25 mouse cellular contexts compared by ENCODE assay signal in the genomic region with DNA sequence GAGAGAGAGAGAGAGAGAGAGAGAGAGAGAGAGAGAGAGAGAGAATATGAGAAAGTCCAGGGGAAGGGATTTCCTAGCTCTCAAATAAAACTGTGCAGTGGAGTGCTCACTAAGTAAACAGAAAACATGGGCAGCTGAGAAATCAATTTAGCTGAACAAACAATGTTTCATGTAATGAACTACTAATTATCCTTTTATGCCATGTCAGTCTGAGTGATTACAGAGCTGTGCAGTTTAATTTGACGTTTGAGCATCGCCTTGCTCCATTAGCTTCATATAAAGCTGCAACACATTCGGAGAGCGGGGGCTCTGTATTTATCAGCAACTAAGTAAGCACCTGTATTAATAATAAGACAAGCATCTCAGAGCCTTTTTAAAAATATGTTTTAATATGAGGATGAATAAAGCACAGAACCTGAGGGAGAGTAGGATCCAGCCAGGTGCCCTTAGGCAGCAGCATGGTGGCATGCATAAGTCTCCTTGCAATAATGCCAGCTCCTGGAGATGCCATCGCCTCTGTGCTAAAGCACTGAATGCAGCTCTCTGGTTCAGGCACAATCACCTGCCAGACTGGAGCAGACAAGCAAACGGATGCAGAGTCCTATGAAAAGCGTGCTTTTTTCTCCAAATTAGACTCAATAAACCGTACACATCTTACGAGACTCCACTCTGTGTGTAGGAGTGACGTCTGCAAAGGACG.
DNase-seq lines count a peak whose midpoint lies in the region; ATAC-seq and TF ChIP-seq lines count a peak whose summit lies in the region.
"Had no signal": no experiment of that assay in that cellular context is flagged by ENCODE, and none has a peak within 500 bp of the region (broad histone marks: within the 10 kb centered on the region; RNA-seq: fewer than 3 reads in every experiment).

No protein-coding gene starts in this region.

- peak; percentile 79 for ATAC-seq in forebrain, embryonic 14.5 days
- ATAC-seq in forebrain, embryonic 12.5 days (ENCODE audit: low FRiP score): no peak; the same call in 1 of the 2 replicates
- ATAC-seq in midbrain, embryonic 16.5 days: 0 out of 2 replicates have a peak, but pooled peaks have one; percentile 45
- ATAC-seq in hindbrain, embryonic 16.5 days: peak; percentile 85
- no peak for ATAC-seq in heart, embryonic 12.5 days (ENCODE audit: insufficient number of reproducible peaks, low FRiP score)
- ATAC-seq: inflammation-experienced regulatory T-cells, adult 6 months; midbrain, embryonic 15.5 days had no signal

- TF ChIP-seq CTCF in brain, embryonic 14.5 days (IDR thresholded peaks at IDR 0.05; ENCODE audit: borderline replicate concordance, extremely low read depth, insufficient read depth, insufficient read length): no peak

- peak overlapping the region; percentile 30; the same call in 1 of the 2 replicates for H3K27ac ChIP-seq in forebrain, embryonic 14.5 days (ENCODE audit: low read depth, low read length)
- H3K27ac ChIP-seq in forebrain, embryonic 12.5 days: no peak overlapping the region
- H3K27ac ChIP-seq in midbrain, embryonic 16.5 days (ENCODE audit: low read length): no peak overlapping the region
- no peak overlapping the region for H3K27ac ChIP-seq in midbrain, embryonic 10.5 days (replicated peaks)
- H3K27ac ChIP-seq in hindbrain, embryonic 16.5 days (ENCODE audit: low read depth, low read length): no peak overlapping the region
- no peak overlapping the region for H3K27ac ChIP-seq in heart, embryonic 12.5 days (ENCODE audit: poor library complexity, severe bottlenecking)
- H3K27ac ChIP-seq: embryonic facial prominence, embryonic 12.5 days; heart, embryonic 15.5 days; liver, embryonic 14.5 days; macrophage; midbrain, embryonic 15.5 days had no signal

- no peaks in the 10 kb centered on the region for H3K36me3 ChIP-seq in forebrain, embryonic 14.5 days (ENCODE audit: control insufficient read depth, insufficient read depth, low read length)
- H3K36me3 ChIP-seq in forebrain, embryonic 12.5 days (replicated peaks): no peaks in the 10 kb centered on the region
- H3K36me3 ChIP-seq in midbrain, embryonic 16.5 days (ENCODE audit: control insufficient read depth, insufficient read depth, low read length): no peaks in the 10 kb centered on the region
- no peaks in the 10 kb centered on the region for H3K36me3 ChIP-seq in midbrain, embryonic 10.5 days
- no peaks in the 10 kb centered on the region for H3K36me3 ChIP-seq in hindbrain, embryonic 16.5 days (ENCODE audit: control insufficient read depth, insufficient read depth, low read length)
- no peaks in the 10 kb centered on the region for H3K36me3 ChIP-seq in heart, embryonic 12.5 days
- H3K36me3 ChIP-seq: embryonic facial prominence, embryonic 12.5 days; G1E; heart, embryonic 15.5 days; midbrain, embryonic 15.5 days had no signal

- WGBS in forebrain, embryonic 14.5 days: 38% methylated on average over 11 of the region's 11 CpGs
- WGBS in forebrain, embryonic 12.5 days: 64% methylated on average over 11 of the region's 11 CpGs
- WGBS in midbrain, embryonic 16.5 days: 72% methylated on average over 11 of the region's 11 CpGs
- 88% methylated on average over 11 of the region's 11 CpGs for WGBS in midbrain, embryonic 10.5 days
- 58% methylated on average over 11 of the region's 11 CpGs for WGBS in hindbrain, embryonic 16.5 days
- WGBS in heart, embryonic 12.5 days: 80% methylated on average over 11 of the region's 11 CpGs

- no peak overlapping the region for H3K4me2 ChIP-seq in forebrain, embryonic 14.5 days (ENCODE audit: low read length)
- H3K4me2 ChIP-seq in forebrain, embryonic 12.5 days: no peak overlapping the region
- no peak overlapping the region for H3K4me2 ChIP-seq in midbrain, embryonic 16.5 days (ENCODE audit: low read length)
- H3K4me2 ChIP-seq in hindbrain, embryonic 16.5 days (ENCODE audit: low read length): no peak overlapping the region
- H3K4me2 ChIP-seq in heart, embryonic 12.5 days: no peak overlapping the region
- H3K4me2 ChIP-seq: embryonic facial prominence, embryonic 12.5 days; heart, embryonic 15.5 days; midbrain, embryonic 15.5 days had no signal

- peaks cover 11% of the 10 kb centered on the region for H3K4me1 ChIP-seq in forebrain, embryonic 14.5 days (ENCODE audit: control insufficient read depth, insufficient read depth, low read length)
- H3K4me1 ChIP-seq in forebrain, embryonic 12.5 days: peaks cover 22% of the 10 kb centered on the region
- H3K4me1 ChIP-seq in midbrain, embryonic 16.5 days (ENCODE audit: control insufficient read depth, insufficient read depth, low read length): peaks cover 3% of the 10 kb centered on the region; the same call in 1 of the 2 replicates
- H3K4me1 ChIP-seq in midbrain, embryonic 10.5 days: peaks cover 25% of the 10 kb centered on the region
- 0 out of 2 replicates have a peak, but pooled peaks cover 2% of the 10 kb centered on the region for H3K4me1 ChIP-seq in hindbrain, embryonic 16.5 days (ENCODE audit: control insufficient read depth, insufficient read depth, low read depth, low read length)
- 0 out of 2 replicates have a peak, but pooled peaks cover 4% of the 10 kb centered on the region for H3K4me1 ChIP-seq in heart, embryonic 12.5 days (replicated peaks)
- H3K4me1 ChIP-seq: embryonic facial prominence, embryonic 12.5 days; heart, embryonic 15.5 days; midbrain, embryonic 15.5 days had no signal

- peak; percentile 73 for DNase-seq in forebrain, embryonic 14.5 days (ENCODE audit: low spot score)
- DNase-seq in midbrain, embryonic 10.5 days (ENCODE audit: low spot score): no peak
- peak; percentile 82 for DNase-seq in brain, embryonic 14.5 days (ENCODE audit: low read depth)
- DNase-seq in heart, postnatal 4 days: no peak
- DNase-seq: adrenal gland, adult 8-10 months; cerebellum, adult 9-10 months; embryo, embryonic 11 days; gastrocnemius, postnatal 14 days; kidney, adult 11 months; kidney, postnatal 14 days; liver; lung, adult 2 months; lung, postnatal 10 days had no signal

- H3K9me3 ChIP-seq in forebrain, embryonic 14.5 days (replicated peaks; ENCODE audit: control insufficient read depth, low read length): no peaks in the 10 kb centered on the region
- no peaks in the 10 kb centered on the region for H3K9me3 ChIP-seq in forebrain, embryonic 12.5 days
- no peaks in the 10 kb centered on the region for H3K9me3 ChIP-seq in midbrain, embryonic 16.5 days (replicated peaks; ENCODE audit: control insufficient read depth, low read length, poor library complexity, severe bottlenecking)
- H3K9me3 ChIP-seq in midbrain, embryonic 10.5 days (replicated peaks): no peaks in the 10 kb centered on the region
- no peaks in the 10 kb centered on the region for H3K9me3 ChIP-seq in hindbrain, embryonic 16.5 days (ENCODE audit: control insufficient read depth, low read length)
- H3K9me3 ChIP-seq in heart, embryonic 12.5 days (replicated peaks): no peaks in the 10 kb centered on the region
- H3K9me3 ChIP-seq: embryonic facial prominence, embryonic 12.5 days; G1E; heart, embryonic 15.5 days; midbrain, embryonic 15.5 days had no signal

- no peaks in the 10 kb centered on the region for H3K27me3 ChIP-seq in forebrain, embryonic 14.5 days (replicated peaks; ENCODE audit: control insufficient read depth, insufficient read depth, low read length)
- H3K27me3 ChIP-seq in forebrain, embryonic 12.5 days: no peaks in the 10 kb centered on the region
- no peaks in the 10 kb centered on the region for H3K27me3 ChIP-seq in midbrain, embryonic 16.5 days (ENCODE audit: control insufficient read depth, insufficient read depth, low read depth, low read length)
- H3K27me3 ChIP-seq in midbrain, embryonic 10.5 days (ENCODE audit: low read depth, poor library complexity, severe bottlenecking): 0 out of 2 replicates have a peak, but pooled peaks cover 3% of the 10 kb centered on the region
- no peaks in the 10 kb centered on the region for H3K27me3 ChIP-seq in hindbrain, embryonic 16.5 days (replicated peaks; ENCODE audit: control insufficient read depth, insufficient read depth, low read length)
- no peaks in the 10 kb centered on the region for H3K27me3 ChIP-seq in heart, embryonic 12.5 days (replicated peaks)
- H3K27me3 ChIP-seq: embryonic facial prominence, embryonic 12.5 days; heart, embryonic 15.5 days; midbrain, embryonic 15.5 days had no signal

- TF ChIP-seq POLR2A in brain, embryonic 14.5 days (IDR thresholded peaks at IDR 0.05; ENCODE audit: borderline replicate concordance, extremely low read depth, insufficient read depth, insufficient read length, poor library complexity, severe bottlenecking): no peak

- H3K9ac ChIP-seq in forebrain, embryonic 14.5 days (ENCODE audit: low read length): no peak overlapping the region; the same call in 1 of the 2 replicates
- no peak overlapping the region for H3K9ac ChIP-seq in forebrain, embryonic 12.5 days
- no peak overlapping the region for H3K9ac ChIP-seq in midbrain, embryonic 16.5 days (ENCODE audit: low read depth, low read length)
- H3K9ac ChIP-seq in hindbrain, embryonic 16.5 days (ENCODE audit: low read depth, low read length): no peak overlapping the region
- H3K9ac ChIP-seq in heart, embryonic 12.5 days: no peak overlapping the region
- H3K9ac ChIP-seq: embryonic facial prominence, embryonic 12.5 days; heart, embryonic 15.5 days; liver, embryonic 14.5 days; midbrain, embryonic 15.5 days had no signal

- H3K4me3 ChIP-seq in forebrain, embryonic 14.5 days (ENCODE audit: low read depth, low read length): no peak overlapping the region
- no peak overlapping the region for H3K4me3 ChIP-seq in forebrain, embryonic 12.5 days (replicated peaks)
- H3K4me3 ChIP-seq in midbrain, embryonic 16.5 days (ENCODE audit: low read depth, low read length): no peak overlapping the region
- no peak overlapping the region for H3K4me3 ChIP-seq in midbrain, embryonic 10.5 days
- no peak overlapping the region for H3K4me3 ChIP-seq in hindbrain, embryonic 16.5 days (ENCODE audit: low read length)
- no peak overlapping the region for H3K4me3 ChIP-seq in heart, embryonic 12.5 days
- H3K4me3 ChIP-seq: embryonic facial prominence, embryonic 12.5 days; heart, embryonic 15.5 days; midbrain, embryonic 15.5 days; myocyte had no signal

Comparison
In these comparisons a context has a peak if more than half of its experiments do, and no peak if none do; other contexts are left out.
1. ATAC-seq: peak in forebrain, embryonic 14.5 days (single experiment), midbrain, embryonic 16.5 days (single experiment) and hindbrain, embryonic 16.5 days (single experiment); none in forebrain, embryonic 12.5 days (single experiment) and heart, embryonic 12.5 days (single experiment).
2. DNase-seq: peak in forebrain, embryonic 14.5 days (single experiment) and brain, embryonic 14.5 days (single experiment); none in midbrain, embryonic 10.5 days (single experiment) and heart, postnatal 4 days (single experiment).